Mouse (Mus musculus) thymus, adult 2 months (tissue): ENCODE results near the gene Bcas3.

Experiments
- CTCF ChIP-seq: fragments of 200-500 bp; IDR thresholded peaks from 2 replicates; pipeline ENCODE4 v1.5.1; 2012; ENCODE audit warnings: mild to moderate bottlenecking, control low read depth, low read length, moderate library complexity, borderline replicate concordance; ENCODE audit not compliant: control insufficient read depth, poor library complexity, insufficient read depth; ENCODE audit errors: extremely low read depth
- POLR2A ChIP-seq: fragments of 200-500 bp; IDR thresholded peaks from 2 replicates; pipeline ENCODE4 v1.6.1; 2012; ENCODE audit warnings: mild to moderate bottlenecking, low read length, control low read depth, moderate library complexity; ENCODE audit not compliant: control insufficient read depth, poor library complexity, insufficient read depth; ENCODE audit errors: extremely low read depth

- TF ChIP-seq POLR2A: no peak
- no peak for TF ChIP-seq CTCF
Measured at GRCm38 (mm10) chr11:85839258-85840030, 486.5 kb downstream of the Bcas3 start.
